Mouse (Mus musculus) lung, postnatal 0 days (tissue): ENCODE results near the gene Itprid1. TPM values are rescaled to one million over a fixed set of nuclear protein-coding genes. Genes with fewer than 3 reads are reported as not detected.

Source experiments
- ATAC-seq: fragments of 200-750 bp; cut with Nextera tagmentation; 2 replicates; pipeline ENCODE4 v1.8.0; 2017; ENCODE audit warnings: moderate library complexity
- DNase-seq: peaks from one replicate; pipeline ENCODE4 v3.0.0-alpha.2; 2016; ENCODE audit warnings: low spot score
- H3K27ac ChIP-seq: fragments of 300-500 bp; sonication (generic); 2 replicates; pipeline ENCODE4 v1.5.1; 2014; ENCODE audit warnings: antibody characterized with exemption, mild to moderate bottlenecking, low read length, mixed read lengths
- H3K27me3 ChIP-seq: fragments of 300-500 bp; sonication (generic); replicated peaks from 2 replicates; pipeline ENCODE4 v1.6.1; 2014; ENCODE audit warnings: low read length, mixed read lengths; ENCODE audit not compliant: insufficient read depth
- H3K36me3 ChIP-seq: fragments of 300-500 bp; sonication (generic); 2 replicates; pipeline ENCODE4 v1.6.1; 2014; ENCODE audit warnings: low read length, mixed read lengths; ENCODE audit not compliant: insufficient read depth
- H3K4me1 ChIP-seq: fragments of 300-500 bp; sonication (generic); 2 replicates; pipeline ENCODE4 v1.6.1; 2014; ENCODE audit warnings: antibody characterized with exemption, low read depth, low read length, mixed read lengths; ENCODE audit not compliant: insufficient read depth
- H3K4me2 ChIP-seq: fragments of 300-500 bp; sonication (generic); replicated peaks from 2 replicates; pipeline ENCODE4 v1.6.1; 2014; ENCODE audit warnings: low read depth, mild to moderate bottlenecking, low read length, moderate library complexity, mixed read lengths
- H3K4me3 ChIP-seq: fragments of 300-500 bp; sonication (generic); 2 replicates; pipeline ENCODE4 v1.5.1; 2014; ENCODE audit warnings: low read depth, low read length
- H3K9ac ChIP-seq: fragments of 300-500 bp; sonication (generic); replicated peaks from 2 replicates; pipeline ENCODE4 v1.6.1; 2014; ENCODE audit warnings: low read depth, mild to moderate bottlenecking
- H3K9me3 ChIP-seq: fragments of 300-500 bp; sonication (generic); 2 replicates; pipeline ENCODE4 v1.6.1; 2016; ENCODE audit warnings: low read length, mixed read lengths
- CTCF ChIP-seq: IDR thresholded peaks from 2 replicates; pipeline ENCODE4 v1.5.1; 2016; ENCODE audit warnings: antibody characterized with exemption, mild to moderate bottlenecking
- EP300 ChIP-seq: IDR thresholded peaks from 2 replicates; pipeline ENCODE4 v1.6.1; 2016; ENCODE audit warnings: antibody characterized with exemption, mild to moderate bottlenecking, control low read depth
- WGBS: fragments of 180-500 bp; shearing (Covaris S2); extraction: QIAGEN DNeasy Blood & Tissue Kit; methylation state at CpG from one replicate; pipeline ENCODE4 v1.1.7; 2014; 5-methylcytosine and 5-hydroxymethylcytosine counted together
- polyA plus RNA-seq: library from polyadenylated mRNA; unstranded; fragments of >200 nt; fragmentation: Nextera tagmentation; extraction: Ambion mirVana; gene quantifications from 2 replicates; pipeline ENCODE4 v1.2.1, GENCODE M21; 2015

Gene Itprid1
- polyA plus RNA-seq, 1 experiment from 2014 or later: 0.49 TPM

DNA sequence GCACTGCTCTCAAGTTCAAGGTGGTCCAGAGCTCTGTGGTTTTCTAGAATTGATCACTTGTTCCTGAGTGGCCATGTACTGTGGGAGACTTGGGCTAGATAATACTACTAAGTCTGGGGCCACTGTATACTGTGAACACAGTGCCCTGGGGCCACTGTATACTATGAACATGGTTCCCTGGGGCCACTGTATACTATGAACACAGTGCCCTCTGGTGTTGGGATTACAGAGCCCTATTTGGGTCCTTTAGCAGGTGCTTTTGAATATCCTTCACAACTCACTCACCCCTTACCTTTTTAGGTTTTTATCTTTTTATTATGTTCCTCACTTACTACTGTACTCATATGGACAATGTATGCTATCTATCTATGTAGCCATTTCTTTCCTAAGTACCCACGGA, 24.3 kb upstream of the Itprid1 start:
- no peak overlapping the region for H3K4me3 ChIP-seq
- H3K36me3 ChIP-seq: no peaks in the 10 kb centered on the region
- no peaks in the 10 kb centered on the region for H3K9me3 ChIP-seq
- 58% methylated on average over 1 of the region's 1 CpGs for WGBS
- H3K4me1 ChIP-seq: no peaks in the 10 kb centered on the region
- no peak overlapping the region for H3K4me2 ChIP-seq
- H3K27me3 ChIP-seq: no peaks in the 10 kb centered on the region
- H3K27ac ChIP-seq: no peak overlapping the region
- ATAC-seq (no peak), DNase-seq (no peak)
- no peak overlapping the region for H3K9ac ChIP-seq
- TF ChIP-seq CTCF (peak; percentile 19; the same call in 1 of the 2 replicates), EP300 (no peak)

DNA sequence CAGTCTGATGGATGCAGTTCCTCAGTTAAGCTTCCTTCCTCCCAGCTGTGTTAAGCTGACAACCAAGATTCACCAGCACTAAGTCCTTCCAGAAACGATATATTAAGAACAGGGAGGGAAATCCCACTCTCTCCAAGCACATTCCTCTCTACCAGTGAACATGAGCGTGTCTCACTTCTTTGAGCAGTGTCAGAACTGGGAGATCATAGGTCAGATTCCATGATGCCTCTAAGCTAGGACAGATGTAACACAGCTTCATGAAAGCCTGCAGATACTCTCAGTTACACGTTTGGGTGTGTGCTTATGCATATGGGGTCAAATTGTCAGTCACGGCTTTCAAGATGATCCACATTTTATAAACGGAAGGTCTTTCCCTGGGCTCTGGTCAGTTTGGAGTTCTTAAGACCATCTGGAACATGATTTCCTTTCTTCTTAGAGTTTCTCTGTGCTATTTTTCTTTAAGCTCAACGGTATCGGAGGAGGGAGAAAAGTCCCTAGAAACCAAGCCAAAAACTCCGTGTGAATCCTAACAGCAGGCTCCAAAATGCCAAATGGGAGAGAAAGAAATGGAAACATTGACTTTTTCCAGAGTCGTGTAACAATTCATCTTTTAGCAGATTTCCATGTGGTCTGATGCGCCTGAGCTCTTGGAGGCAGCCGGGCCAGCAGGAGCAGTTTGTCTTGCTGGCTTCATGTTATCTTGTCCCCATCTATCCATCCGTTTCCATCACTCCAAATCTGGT, 22.3 kb upstream of the Itprid1 start:
- Histone ChIP-seq H3K27me3 (no peaks in the 10 kb centered on the region), H3K4me2 (no peak overlapping the region), H3K4me1 (no peaks in the 10 kb centered on the region), H3K36me3 (no peaks in the 10 kb centered on the region), H3K9me3 (no peaks in the 10 kb centered on the region), H3K4me3 (no peak overlapping the region), H3K9ac (no peak overlapping the region), H3K27ac (no peak overlapping the region)
- 56% methylated on average over 12 of the region's 12 CpGs for WGBS
- TF ChIP-seq CTCF (no peak), EP300 (no peak)
- DNase-seq (no peak), ATAC-seq (no peak)

GRCm38 (mm10) chr6:55816911-55817310, 19.8 kb upstream of the Itprid1 start:
- Histone ChIP-seq H3K9ac (no peak overlapping the region), H3K27me3 (no peaks in the 10 kb centered on the region), H3K27ac (no peak overlapping the region), H3K4me2 (no peak overlapping the region), H3K9me3 (no peaks in the 10 kb centered on the region), H3K4me3 (no peak overlapping the region), H3K36me3 (no peaks in the 10 kb centered on the region), H3K4me1 (no peaks in the 10 kb centered on the region)
- WGBS: 57% methylated on average over 5 of the region's 5 CpGs
- DNase-seq (no peak), ATAC-seq (no peak)
- TF ChIP-seq CTCF: no peak
- no peak for TF ChIP-seq EP300

- Histone ChIP-seq H3K27me3 (no peaks in the 10 kb centered on the region), H3K36me3 (no peaks in the 10 kb centered on the region), H3K9me3 (no peaks in the 10 kb centered on the region), H3K4me2 (no peak overlapping the region), H3K4me1 (no peaks in the 10 kb centered on the region), H3K4me3 (no peak overlapping the region), H3K9ac (no peak overlapping the region), H3K27ac (no peak overlapping the region)
- ATAC-seq: no peak
- no peak for DNase-seq
- TF ChIP-seq EP300 (no peak), CTCF (no peak)
- WGBS: 81% methylated on average over 6 of the region's 6 CpGs
These were observed 7.0 kb upstream of the Itprid1 start for GRCm38 (mm10) chr6:55829722-55830121.

GRCm38 (mm10) chr6:55852589-55852988, 15.9 kb downstream of the Itprid1 start:
- ATAC-seq (no peak), DNase-seq (no peak)
- Histone ChIP-seq H3K4me1 (no peaks in the 10 kb centered on the region), H3K9ac (no peak overlapping the region), H3K27ac (no peak overlapping the region), H3K4me2 (no peak overlapping the region), H3K4me3 (no peak overlapping the region), H3K27me3 (no peaks in the 10 kb centered on the region), H3K9me3 (no peaks in the 10 kb centered on the region), H3K36me3 (no peaks in the 10 kb centered on the region)
- no peak for TF ChIP-seq CTCF
- no peak for TF ChIP-seq EP300

GRCm38 (mm10) chr6:55856085-55856484, 19.4 kb downstream of the Itprid1 start:
- no peak overlapping the region for H3K9ac ChIP-seq
- no peak overlapping the region for H3K4me3 ChIP-seq
- TF ChIP-seq CTCF (no peak), EP300 (no peak)
- no peaks in the 10 kb centered on the region for H3K36me3 ChIP-seq
- no peak for DNase-seq
- WGBS: 87% methylated on average over 4 of the region's 4 CpGs
- no peaks in the 10 kb centered on the region for H3K4me1 ChIP-seq
- no peaks in the 10 kb centered on the region for H3K27me3 ChIP-seq
- no peak for ATAC-seq
- no peaks in the 10 kb centered on the region for H3K9me3 ChIP-seq
- no peak overlapping the region for H3K4me2 ChIP-seq
- H3K27ac ChIP-seq: no peak overlapping the region
